Mouse (Mus musculus) limb, embryonic 15.5 days (tissue): Measurements from ENCODE around the gene Best1. TPM values are rescaled to one million over a fixed set of nuclear protein-coding genes. Genes with fewer than 3 reads are reported as not detected.

ENCODE experiments used
- ATAC-seq: fragments of 200-750 bp; cut with Nextera tagmentation; 2 replicates; pipeline ENCODE4 v1.8.0; 2017; ENCODE audit warnings: low read depth, moderate TSS enrichment; ENCODE audit not compliant: insufficient number of reproducible peaks, low FRiP score, low TSS enrichment
- H3K27ac ChIP-seq: fragments of 300-500 bp; sonication (generic); 2 replicates; pipeline ENCODE4 v1.5.1; 2015; ENCODE audit warnings: moderate library complexity, mild to moderate bottlenecking, inconsistent platforms
- H3K27me3 ChIP-seq: fragments of 300-500 bp; sonication (generic); 2 replicates; pipeline ENCODE4 v1.6.1; 2015; ENCODE audit warnings: inconsistent platforms
- H3K36me3 ChIP-seq: fragments of 300-500 bp; sonication (generic); 2 replicates; pipeline ENCODE4 v1.6.1; 2015; ENCODE audit warnings: inconsistent platforms
- H3K4me1 ChIP-seq: fragments of 300-500 bp; sonication (generic); 2 replicates; pipeline ENCODE4 v1.6.1; 2015; ENCODE audit warnings: inconsistent platforms
- H3K4me2 ChIP-seq: fragments of 300-500 bp; sonication (generic); 2 replicates; pipeline ENCODE4 v1.6.1; 2015; ENCODE audit warnings: mild to moderate bottlenecking, inconsistent platforms
- H3K4me3 ChIP-seq: fragments of 300-500 bp; sonication (generic); 2 replicates; pipeline ENCODE4 v1.5.1; 2015; ENCODE audit warnings: mild to moderate bottlenecking, inconsistent platforms
- H3K9ac ChIP-seq: fragments of 300-500 bp; sonication (generic); 2 replicates; pipeline ENCODE4 v1.6.1; 2015; ENCODE audit warnings: inconsistent platforms
- H3K9me3 ChIP-seq: fragments of 300-500 bp; sonication (generic); 2 replicates; pipeline ENCODE4 v1.6.1; 2016; ENCODE audit warnings: inconsistent platforms
- WGBS: fragments of 180-500 bp; shearing (Covaris S2); methylation state at CpG from one replicate; pipeline ENCODE4 v1.1.7; 2015; 5-methylcytosine and 5-hydroxymethylcytosine counted together
- polyA plus RNA-seq: library from polyadenylated mRNA; unstranded; fragments of >200 nt; fragmentation: Nextera tagmentation; extraction: Ambion mirVana; gene quantifications from 2 replicates; pipeline ENCODE4 v1.2.1, GENCODE M21; 2015

Gene Best1
- polyA plus RNA-seq, 1 experiment from 2014 or later: 1.9 TPM

GRCm38 (mm10) chr19:10000330-10000729 lies 1.1 kb downstream of the Best1 start:
- no peaks in the 10 kb centered on the region for H3K4me1 ChIP-seq
- no peaks in the 10 kb centered on the region for H3K27me3 ChIP-seq
- no peaks in the 10 kb centered on the region for H3K9me3 ChIP-seq
- H3K36me3 ChIP-seq: no peaks in the 10 kb centered on the region
- H3K27ac ChIP-seq: no peak overlapping the region
- no peak overlapping the region for H3K9ac ChIP-seq
- H3K4me3 ChIP-seq: no peak overlapping the region
- no peak overlapping the region for H3K4me2 ChIP-seq
- 22% methylated on average over 3 of the region's 3 CpGs for WGBS
- ATAC-seq: no peak

- Histone ChIP-seq H3K27me3 (no peaks in the 10 kb centered on the region), H3K9me3 (no peaks in the 10 kb centered on the region), H3K4me2 (no peak overlapping the region), H3K27ac (no peak overlapping the region), H3K4me1 (no peaks in the 10 kb centered on the region), H3K4me3 (no peak overlapping the region), H3K36me3 (no peaks in the 10 kb centered on the region), H3K9ac (no peak overlapping the region)
- 69% methylated on average over 13 of the region's 13 CpGs for WGBS
- no peak for ATAC-seq
These were observed 2.5 kb downstream of the Best1 start for GRCm38 (mm10) chr19:9998736-9999486.

- Histone ChIP-seq H3K27me3 (no peaks in the 10 kb centered on the region), H3K36me3 (no peaks in the 10 kb centered on the region), H3K4me1 (peaks cover 2% of the 10 kb centered on the region), H3K27ac (no peak overlapping the region), H3K4me2 (no peak overlapping the region), H3K9me3 (no peaks in the 10 kb centered on the region), H3K9ac (no peak overlapping the region), H3K4me3 (no peak overlapping the region)
- ATAC-seq: no peak
- WGBS: 69% methylated on average over 2 of the region's 2 CpGs
These were observed 3.4 kb downstream of the Best1 start for GRCm38 (mm10) chr19:9998063-9998416.

GRCm38 (mm10) chr19:9997204-9998062 lies 4.0 kb downstream of the Best1 start:
- Histone ChIP-seq H3K4me2 (no peak overlapping the region), H3K36me3 (no peaks in the 10 kb centered on the region), H3K9me3 (no peaks in the 10 kb centered on the region), H3K9ac (no peak overlapping the region), H3K4me3 (no peak overlapping the region), H3K27me3 (no peaks in the 10 kb centered on the region), H3K27ac (no peak overlapping the region), H3K4me1 (peaks cover 8% of the 10 kb centered on the region)
- 74% methylated on average over 12 of the region's 12 CpGs for WGBS
- no peak for ATAC-seq

DNA sequence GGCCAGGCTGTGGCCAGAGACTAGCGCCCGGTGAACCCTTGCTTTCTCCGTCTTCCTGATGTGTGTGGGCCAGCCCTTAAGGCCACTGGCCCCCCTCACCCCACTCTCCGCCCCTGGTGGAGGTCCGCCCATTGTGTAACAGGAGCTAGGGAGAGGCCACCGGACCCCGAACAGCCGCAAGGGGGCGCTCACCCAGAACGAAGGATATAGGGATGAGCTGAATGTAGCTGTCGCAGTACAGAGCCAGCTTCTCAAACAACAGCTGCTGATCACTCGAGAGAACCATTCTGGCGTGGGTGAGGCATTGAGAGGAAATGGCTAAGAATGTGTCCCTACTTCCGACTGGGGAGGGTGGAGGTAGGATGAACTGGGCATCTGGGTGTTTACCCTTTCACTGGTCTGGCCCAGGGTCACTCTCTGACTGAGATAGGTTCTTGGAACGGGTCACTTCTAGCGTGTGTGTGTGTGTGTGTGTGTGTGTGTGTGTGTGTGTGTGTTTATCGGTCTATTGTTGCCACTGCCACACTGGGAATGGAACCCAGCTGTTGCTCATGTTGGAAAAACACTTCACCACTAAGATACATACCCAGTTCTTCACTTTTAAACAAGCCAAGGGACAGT lies 8.3 kb downstream of the Best1 start:
- peak overlapping the region; percentile 44 for H3K4me2 ChIP-seq
- peak overlapping the region; percentile 15; the same call in 1 of the 2 replicates for H3K9ac ChIP-seq
- WGBS: 9% methylated on average over 17 of the region's 17 CpGs
- no peaks in the 10 kb centered on the region for H3K27me3 ChIP-seq
- H3K27ac ChIP-seq: no peak overlapping the region
- peaks cover 9% of the 10 kb centered on the region for H3K4me1 ChIP-seq
- ATAC-seq: peak; percentile 75
- no peaks in the 10 kb centered on the region for H3K9me3 ChIP-seq
- no peaks in the 10 kb centered on the region for H3K36me3 ChIP-seq
- H3K4me3 ChIP-seq: peak overlapping the region; percentile 32

- 47% methylated on average over 26 of the region's 26 CpGs for WGBS
- Histone ChIP-seq H3K27me3 (no peaks in the 10 kb centered on the region), H3K36me3 (no peaks in the 10 kb centered on the region), H3K4me1 (peaks cover 13% of the 10 kb centered on the region), H3K9me3 (no peaks in the 10 kb centered on the region), H3K4me2 (peak overlapping the region; percentile 44), H3K9ac (peak overlapping the region; percentile 15; the same call in 1 of the 2 replicates), H3K27ac (no peak overlapping the region), H3K4me3 (peak overlapping the region; percentile 32)
- no peak for ATAC-seq
These were observed 9.1 kb downstream of the Best1 start for GRCm38 (mm10) chr19:9992011-9992958.

DNA sequence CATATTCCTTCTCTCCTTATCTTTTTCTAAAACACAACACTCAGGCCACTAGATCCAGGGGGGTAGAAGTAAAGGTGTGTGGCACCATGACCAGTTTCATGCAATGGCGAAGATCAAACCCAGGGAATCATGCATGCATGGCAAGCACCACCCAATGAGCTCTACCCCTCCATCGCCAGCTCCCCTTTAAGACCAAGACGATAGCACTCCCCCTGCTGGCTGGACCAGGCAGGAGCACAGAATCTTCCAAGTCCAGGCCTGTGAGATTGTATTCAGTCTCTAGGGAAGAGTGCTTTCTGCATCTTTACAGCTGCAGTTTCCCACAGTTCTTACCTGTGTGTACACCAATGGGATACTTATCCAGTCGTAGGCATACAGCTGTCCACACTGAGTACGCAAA lies 10.1 kb downstream of the Best1 start:
- Histone ChIP-seq H3K27ac (no peak overlapping the region), H3K36me3 (peaks cover under 1% of the 10 kb centered on the region; the same call in 1 of the 2 replicates), H3K4me3 (no peak overlapping the region), H3K4me1 (peaks cover 16% of the 10 kb centered on the region), H3K9ac (no peak overlapping the region), H3K27me3 (no peaks in the 10 kb centered on the region), H3K9me3 (no peaks in the 10 kb centered on the region), H3K4me2 (no peak overlapping the region)
- WGBS: 26% methylated on average over 5 of the region's 5 CpGs
- ATAC-seq: no peak

- H3K4me2 ChIP-seq: no peak overlapping the region
- ATAC-seq: no peak
These were observed 11.6 kb downstream of the Best1 start for GRCm38 (mm10) chr19:9989884-9990256.

DNA sequence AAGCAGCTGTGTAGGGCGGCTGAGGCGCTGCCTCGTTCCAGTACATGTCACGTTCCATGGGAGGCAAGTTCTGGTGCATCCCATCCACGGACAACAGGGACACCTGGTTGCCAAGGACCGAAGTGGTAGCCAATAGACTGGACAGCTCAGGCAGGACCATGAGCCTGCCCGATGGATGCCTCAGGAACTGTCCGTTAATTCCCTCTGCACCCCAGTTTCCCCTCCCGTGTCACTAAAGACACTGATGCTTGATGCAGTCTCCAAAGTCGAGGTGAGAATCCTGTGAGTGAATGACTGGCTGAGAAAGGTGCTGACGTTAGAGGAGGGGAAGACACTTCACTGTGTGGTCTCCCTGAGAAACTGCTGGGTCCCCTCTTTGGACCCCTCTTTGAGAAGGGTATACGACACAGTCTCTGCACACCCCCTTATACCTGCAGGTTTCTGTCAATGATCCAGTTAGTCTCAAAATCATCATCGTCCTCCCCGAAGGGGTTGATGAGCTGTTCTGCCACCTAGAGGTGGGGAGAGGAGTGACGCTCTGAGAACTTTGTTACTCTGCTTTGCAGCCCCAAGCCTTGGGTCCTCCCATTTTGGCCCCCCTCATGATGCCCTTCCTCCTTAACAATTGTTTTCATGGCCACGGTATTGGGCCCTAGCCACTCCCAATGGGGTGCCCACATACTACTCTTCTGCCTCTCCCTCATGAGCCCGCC lies 12.1 kb downstream of the Best1 start:
- H3K36me3 ChIP-seq: peaks cover 20% of the 10 kb centered on the region
- peaks cover 16% of the 10 kb centered on the region for H3K4me1 ChIP-seq
- H3K4me3 ChIP-seq: no peak overlapping the region
- H3K9me3 ChIP-seq: no peaks in the 10 kb centered on the region
- H3K9ac ChIP-seq: no peak overlapping the region
- ATAC-seq: no peak
- 65% methylated on average over 17 of the region's 17 CpGs for WGBS
- H3K27me3 ChIP-seq: no peaks in the 10 kb centered on the region
- H3K4me2 ChIP-seq: no peak overlapping the region
- no peak overlapping the region for H3K27ac ChIP-seq

More at GRCm38 (mm10) chr19:9989884-9990256, 11.6 kb downstream of the Best1 start:
- no peak overlapping the region for H3K27ac ChIP-seq
- H3K27me3 ChIP-seq: no peaks in the 10 kb centered on the region
- peaks cover 14% of the 10 kb centered on the region for H3K36me3 ChIP-seq
- peaks cover 16% of the 10 kb centered on the region for H3K4me1 ChIP-seq
- no peaks in the 10 kb centered on the region for H3K9me3 ChIP-seq
- no peak overlapping the region for H3K9ac ChIP-seq
- no peak overlapping the region for H3K4me3 ChIP-seq

- no peak overlapping the region for H3K4me2 ChIP-seq
- no peak overlapping the region for H3K9ac ChIP-seq
- H3K27ac ChIP-seq: peak overlapping the region; percentile 34
- no peaks in the 10 kb centered on the region for H3K9me3 ChIP-seq
- no peak for ATAC-seq
- no peaks in the 10 kb centered on the region for H3K27me3 ChIP-seq
- peaks cover 24% of the 10 kb centered on the region for H3K36me3 ChIP-seq
- H3K4me3 ChIP-seq: no peak overlapping the region
- peaks cover 20% of the 10 kb centered on the region for H3K4me1 ChIP-seq
These were observed 13.8 kb downstream of the Best1 start for GRCm38 (mm10) chr19:9987593-9987992.

GRCm38 (mm10) chr19:9987192-9987591 lies 14.2 kb downstream of the Best1 start:
- ATAC-seq: no peak
- Histone ChIP-seq H3K9ac (no peak overlapping the region), H3K4me3 (no peak overlapping the region), H3K4me1 (peaks cover 18% of the 10 kb centered on the region), H3K36me3 (peaks cover 24% of the 10 kb centered on the region), H3K27ac (peak overlapping the region; percentile 34), H3K4me2 (no peak overlapping the region), H3K27me3 (no peaks in the 10 kb centered on the region), H3K9me3 (no peaks in the 10 kb centered on the region)
- WGBS: 23% methylated on average over 6 of the region's 6 CpGs
